Mouse (Mus musculus): ENCODE measurements at regions not wholly inside any gene's neighbourhood (a gene's known extent, or its start where the extent isn't known, plus 50 kb on each side); places are given as distances from the start of the nearest gene placed in this dataset.

GRCm38 (mm10) chr1:39047316-39047715, 61.9 kb downstream of the Pdcl3 start:
- DNase-seq = no peak

GRCm38 (mm10) chr1:39057304-39057703, 71.9 kb downstream of the Pdcl3 start:
- no peak for DNase-seq

- DNase-seq = no peak
Measured at GRCm38 (mm10) chr1:39062509-39062908, 77.1 kb downstream of the Pdcl3 start.

- no peak for DNase-seq
Measured at GRCm38 (mm10) chr1:39063666-39064385, 78.4 kb downstream of the Pdcl3 start.

- no peak for DNase-seq
Measured at GRCm38 (mm10) chr1:39064781-39065180, 79.4 kb downstream of the Pdcl3 start.

- no peak for DNase-seq
Measured at GRCm38 (mm10) chr1:39067901-39068300, 82.5 kb downstream of the Pdcl3 start.

GRCm38 (mm10) chr1:39069086-39069655, 83.8 kb downstream of the Pdcl3 start:
- no peak for DNase-seq

GRCm38 (mm10) chr1:39069676-39070075, 84.3 kb downstream of the Pdcl3 start:
- no peak for DNase-seq

- DNase-seq = no peak
Measured at GRCm38 (mm10) chr1:39075966-39076365, 90.6 kb downstream of the Pdcl3 start.

GRCm38 (mm10) chr1:39078584-39079315, 93.3 kb downstream of the Pdcl3 start:
- no peak for DNase-seq

- DNase-seq = no peak
Measured at GRCm38 (mm10) chr1:39083911-39084826, 98.8 kb downstream of the Pdcl3 start.

- peak; percentile 22 to 44 for DNase-seq
Measured at GRCm38 (mm10) chr1:39086273-39086672, 100.9 kb downstream of the Pdcl3 start.

GRCm38 (mm10) chr1:39089875-39090274, 103.7 kb upstream of the Npas2 start:
- no peak for DNase-seq

GRCm38 (mm10) chr1:39091121-39091520, 102.4 kb upstream of the Npas2 start:
- no peak for DNase-seq

GRCm38 (mm10) chr1:39091638-39092037, 101.9 kb upstream of the Npas2 start:
- no peak for DNase-seq

GRCm38 (mm10) chr1:39093291-39093690, 100.2 kb upstream of the Npas2 start:
- no peak for DNase-seq

GRCm38 (mm10) chr1:39094001-39094400, 99.5 kb upstream of the Npas2 start:
- DNase-seq = no peak

GRCm38 (mm10) chr1:39095901-39096300, 97.6 kb upstream of the Npas2 start:
- no peak for DNase-seq

GRCm38 (mm10) chr1:39096726-39097125, 96.8 kb upstream of the Npas2 start:
- no peak for DNase-seq

- no peak for DNase-seq
Measured at GRCm38 (mm10) chr1:39097499-39097898, 96.0 kb upstream of the Npas2 start.

- no peak for DNase-seq
Measured at GRCm38 (mm10) chr1:39098154-39098553, 95.4 kb upstream of the Npas2 start.

GRCm38 (mm10) chr1:39099246-39099645, 94.3 kb upstream of the Npas2 start:
- no peak for DNase-seq

GRCm38 (mm10) chr1:39100492-39100891, 93.0 kb upstream of the Npas2 start:
- DNase-seq = no peak

All from cerebellum, adult 18-20 months (tissue).